Mouse (Mus musculus): ENCODE results near the gene Arhgef28. TPM values are rescaled to one million over a fixed set of nuclear protein-coding genes. Genes with fewer than 3 reads are reported as not detected.

The Arhgef28 gene
- polyA plus RNA-seq, 1 experiment from 2014 or later = 8.6 TPM

- Histone ChIP-seq H3K4me1 (ENCODE audit: control insufficient read depth, insufficient read depth, low read length) (no peaks in the 10 kb centered on the region; the same call in 1 of the 2 replicates), H3K9ac (replicated peaks; ENCODE audit: low read length) (no peak overlapping the region), H3K4me3 (ENCODE audit: low read depth, low read length) (no peak overlapping the region), H3K9me3 (replicated peaks; ENCODE audit: control insufficient read depth, low read length) (no peaks in the 10 kb centered on the region), H3K4me2 (ENCODE audit: low read depth, low read length) (no peak overlapping the region), H3K27ac (replicated peaks; ENCODE audit: low read depth, low read length) (no peak overlapping the region), H3K36me3 (replicated peaks; ENCODE audit: control insufficient read depth, insufficient read depth, low read depth, low read length) (no peaks in the 10 kb centered on the region), H3K27me3 (ENCODE audit: control insufficient read depth, insufficient read depth, low read length) (no peaks in the 10 kb centered on the region)
- WGBS = 90% methylated on average over 8 of the region's 8 CpGs
- ATAC-seq (replicated peaks; ENCODE audit: insufficient number of reproducible peaks, low FRiP score, low TSS enrichment, low read depth) (no peak), DNase-seq (ENCODE audit: low spot score) (no peak)
Measured at GRCm38 (mm10) chr13:98204371-98204770, 1.9 kb downstream of the Arhgef28 start.

DNA sequence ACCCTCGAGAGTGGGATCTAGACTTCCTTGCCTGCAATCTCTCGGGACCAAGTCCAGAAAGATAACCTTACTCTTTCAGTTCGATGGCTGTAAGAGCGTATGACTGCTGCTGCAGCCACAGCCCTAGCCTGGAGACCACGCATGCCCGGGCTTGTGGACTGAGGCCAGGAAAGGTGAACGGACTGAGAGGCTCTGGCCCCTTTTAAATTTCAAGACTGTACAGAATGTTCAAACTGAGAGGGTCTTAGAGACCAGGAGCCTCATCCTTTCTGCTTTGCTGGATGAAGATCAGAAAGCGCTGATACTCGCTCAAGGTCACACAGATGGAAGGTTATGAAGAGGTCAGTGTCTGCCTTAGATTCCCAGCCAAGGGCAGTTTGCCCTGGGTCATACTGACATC lies 4.8 kb downstream of the Arhgef28 start:
- no peak overlapping the region for H3K4me2 ChIP-seq (ENCODE audit: low read depth, low read length)
- no peaks in the 10 kb centered on the region; the same call in 1 of the 2 replicates for H3K4me1 ChIP-seq (ENCODE audit: control insufficient read depth, insufficient read depth, low read length)
- no peak for ATAC-seq (replicated peaks; ENCODE audit: insufficient number of reproducible peaks, low FRiP score, low TSS enrichment, low read depth)
- H3K27me3 ChIP-seq (ENCODE audit: control insufficient read depth, insufficient read depth, low read length) = no peaks in the 10 kb centered on the region
- H3K4me3 ChIP-seq (ENCODE audit: low read depth, low read length) = no peak overlapping the region
- H3K9me3 ChIP-seq (replicated peaks; ENCODE audit: control insufficient read depth, low read length) = no peaks in the 10 kb centered on the region
- H3K9ac ChIP-seq (replicated peaks; ENCODE audit: low read length) = no peak overlapping the region
- DNase-seq (ENCODE audit: low spot score) = no peak
- H3K36me3 ChIP-seq (replicated peaks; ENCODE audit: control insufficient read depth, insufficient read depth, low read depth, low read length) = no peaks in the 10 kb centered on the region
- H3K27ac ChIP-seq (replicated peaks; ENCODE audit: low read depth, low read length) = no peak overlapping the region
- WGBS = 54% methylated on average over 9 of the region's 9 CpGs

GRCm38 (mm10) chr13:98192596-98192995 lies 13.6 kb downstream of the Arhgef28 start:
- 78% methylated on average over 10 of the region's 10 CpGs for WGBS
- Histone ChIP-seq H3K27ac (replicated peaks; ENCODE audit: low read depth, low read length) (no peak overlapping the region), H3K4me3 (ENCODE audit: low read depth, low read length) (no peak overlapping the region), H3K9ac (replicated peaks; ENCODE audit: low read length) (no peak overlapping the region), H3K9me3 (replicated peaks; ENCODE audit: control insufficient read depth, low read length) (no peaks in the 10 kb centered on the region), H3K4me1 (ENCODE audit: control insufficient read depth, insufficient read depth, low read length) (no peaks in the 10 kb centered on the region), H3K27me3 (ENCODE audit: control insufficient read depth, insufficient read depth, low read length) (no peaks in the 10 kb centered on the region), H3K4me2 (ENCODE audit: low read depth, low read length) (no peak overlapping the region), H3K36me3 (replicated peaks; ENCODE audit: control insufficient read depth, insufficient read depth, low read depth, low read length) (no peaks in the 10 kb centered on the region)
- DNase-seq (ENCODE audit: low spot score) (no peak), ATAC-seq (replicated peaks; ENCODE audit: insufficient number of reproducible peaks, low FRiP score, low TSS enrichment, low read depth) (no peak)

GRCm38 (mm10) chr13:98188500-98188899 lies 17.7 kb downstream of the Arhgef28 start:
- H3K4me2 ChIP-seq (ENCODE audit: low read depth, low read length) = no peak overlapping the region
- H3K9ac ChIP-seq (replicated peaks; ENCODE audit: low read length) = no peak overlapping the region
- no peaks in the 10 kb centered on the region for H3K9me3 ChIP-seq (replicated peaks; ENCODE audit: control insufficient read depth, low read length)
- ATAC-seq (replicated peaks; ENCODE audit: insufficient number of reproducible peaks, low FRiP score, low TSS enrichment, low read depth) (no peak), DNase-seq (ENCODE audit: low spot score) (no peak)
- no peaks in the 10 kb centered on the region for H3K27me3 ChIP-seq (ENCODE audit: control insufficient read depth, insufficient read depth, low read length)
- no peaks in the 10 kb centered on the region for H3K36me3 ChIP-seq (replicated peaks; ENCODE audit: control insufficient read depth, insufficient read depth, low read depth, low read length)
- H3K27ac ChIP-seq (replicated peaks; ENCODE audit: low read depth, low read length) = no peak overlapping the region
- H3K4me3 ChIP-seq (ENCODE audit: low read depth, low read length) = no peak overlapping the region
- 97% methylated on average over 2 of the region's 2 CpGs for WGBS
- no peaks in the 10 kb centered on the region for H3K4me1 ChIP-seq (ENCODE audit: control insufficient read depth, insufficient read depth, low read length)

- DNase-seq (ENCODE audit: low spot score) (no peak), ATAC-seq (replicated peaks; ENCODE audit: insufficient number of reproducible peaks, low FRiP score, low TSS enrichment, low read depth) (no peak)
- Histone ChIP-seq H3K4me2 (ENCODE audit: low read depth, low read length) (no peak overlapping the region), H3K9me3 (replicated peaks; ENCODE audit: control insufficient read depth, low read length) (no peaks in the 10 kb centered on the region), H3K27me3 (ENCODE audit: control insufficient read depth, insufficient read depth, low read length) (no peaks in the 10 kb centered on the region), H3K36me3 (replicated peaks; ENCODE audit: control insufficient read depth, insufficient read depth, low read depth, low read length) (no peaks in the 10 kb centered on the region), H3K9ac (replicated peaks; ENCODE audit: low read length) (no peak overlapping the region), H3K4me3 (ENCODE audit: low read depth, low read length) (no peak overlapping the region), H3K27ac (replicated peaks; ENCODE audit: low read depth, low read length) (no peak overlapping the region), H3K4me1 (ENCODE audit: control insufficient read depth, insufficient read depth, low read length) (no peaks in the 10 kb centered on the region)
- WGBS = 98% methylated on average over 1 of the region's 1 CpGs
Measured at GRCm38 (mm10) chr13:98187904-98188303, 18.3 kb downstream of the Arhgef28 start.

DNA sequence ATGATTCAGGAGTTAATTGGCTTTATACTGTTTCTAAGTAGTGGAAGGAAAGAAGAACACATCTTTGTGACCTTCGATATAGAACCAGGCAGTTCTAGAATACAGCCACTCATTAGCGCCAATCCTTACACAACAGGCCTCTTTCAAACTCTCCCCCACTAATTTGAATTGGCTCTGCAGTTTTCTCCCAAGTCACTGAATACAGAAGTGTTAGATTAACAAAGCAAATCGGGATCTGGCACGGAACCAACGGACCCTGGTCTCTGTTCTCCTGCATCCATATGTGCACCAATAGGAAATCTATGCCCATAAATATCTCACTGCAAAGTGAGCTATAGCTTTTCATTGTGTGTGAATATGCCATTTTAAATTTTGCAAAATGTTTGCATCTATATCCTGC lies 20.1 kb downstream of the Arhgef28 start:
- WGBS = 68% methylated on average over 5 of the region's 5 CpGs
- DNase-seq (ENCODE audit: low spot score) (no peak), ATAC-seq (replicated peaks; ENCODE audit: insufficient number of reproducible peaks, low FRiP score, low TSS enrichment, low read depth) (no peak)
- H3K4me2 ChIP-seq (ENCODE audit: low read depth, low read length) = no peak overlapping the region
- no peaks in the 10 kb centered on the region for H3K9me3 ChIP-seq (replicated peaks; ENCODE audit: control insufficient read depth, low read length)
- H3K4me1 ChIP-seq (ENCODE audit: control insufficient read depth, insufficient read depth, low read length) = no peaks in the 10 kb centered on the region
- H3K9ac ChIP-seq (replicated peaks; ENCODE audit: low read length) = no peak overlapping the region
- no peaks in the 10 kb centered on the region for H3K36me3 ChIP-seq (replicated peaks; ENCODE audit: control insufficient read depth, insufficient read depth, low read depth, low read length)
- H3K27ac ChIP-seq (replicated peaks; ENCODE audit: low read depth, low read length) = no peak overlapping the region
- no peak overlapping the region for H3K4me3 ChIP-seq (ENCODE audit: low read depth, low read length)
- no peaks in the 10 kb centered on the region for H3K27me3 ChIP-seq (ENCODE audit: control insufficient read depth, insufficient read depth, low read length)

DNA sequence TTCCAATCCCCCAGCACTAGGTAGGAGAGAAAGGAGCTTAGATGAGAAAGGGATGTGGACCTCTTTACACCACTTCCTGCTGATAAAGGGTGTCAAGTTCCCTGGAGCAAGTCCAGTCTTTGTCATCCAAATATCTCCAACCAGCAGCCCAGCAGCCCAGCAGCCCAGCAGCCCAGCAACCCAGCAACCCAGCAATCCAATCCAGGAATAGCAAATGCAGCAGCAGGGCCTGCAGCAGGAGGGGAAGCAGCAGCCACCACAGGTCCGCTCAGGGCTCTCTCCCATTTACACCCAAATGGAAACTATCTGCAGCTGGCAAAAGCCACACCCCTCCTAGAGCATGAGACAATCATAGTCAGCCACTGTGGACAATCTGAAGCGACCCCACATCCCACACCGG lies 21.6 kb downstream of the Arhgef28 start:
- 32% methylated on average over 3 of the region's 3 CpGs for WGBS
- Histone ChIP-seq H3K9ac (replicated peaks; ENCODE audit: low read length) (no peak overlapping the region), H3K9me3 (replicated peaks; ENCODE audit: control insufficient read depth, low read length) (no peaks in the 10 kb centered on the region), H3K27me3 (ENCODE audit: control insufficient read depth, insufficient read depth, low read length) (no peaks in the 10 kb centered on the region), H3K4me3 (ENCODE audit: low read depth, low read length) (no peak overlapping the region), H3K27ac (replicated peaks; ENCODE audit: low read depth, low read length) (no peak overlapping the region), H3K4me1 (ENCODE audit: control insufficient read depth, insufficient read depth, low read length) (no peaks in the 10 kb centered on the region), H3K4me2 (ENCODE audit: low read depth, low read length) (no peak overlapping the region), H3K36me3 (replicated peaks; ENCODE audit: control insufficient read depth, insufficient read depth, low read depth, low read length) (no peaks in the 10 kb centered on the region)
- no peak for DNase-seq (ENCODE audit: low spot score)
- no peak for ATAC-seq (replicated peaks; ENCODE audit: insufficient number of reproducible peaks, low FRiP score, low TSS enrichment, low read depth)

- no peaks in the 10 kb centered on the region for H3K4me1 ChIP-seq (ENCODE audit: control insufficient read depth, insufficient read depth, low read length)
- ATAC-seq (replicated peaks; ENCODE audit: insufficient number of reproducible peaks, low FRiP score, low TSS enrichment, low read depth) (no peak), DNase-seq (ENCODE audit: low spot score) (no peak)
- no peaks in the 10 kb centered on the region for H3K27me3 ChIP-seq (ENCODE audit: control insufficient read depth, insufficient read depth, low read length)
- H3K36me3 ChIP-seq (replicated peaks; ENCODE audit: control insufficient read depth, insufficient read depth, low read depth, low read length) = no peaks in the 10 kb centered on the region
- H3K9ac ChIP-seq (replicated peaks; ENCODE audit: low read length) = no peak overlapping the region
- WGBS = 90% methylated on average over 21 of the region's 21 CpGs
- H3K27ac ChIP-seq (replicated peaks; ENCODE audit: low read depth, low read length) = no peak overlapping the region
- no peak overlapping the region for H3K4me3 ChIP-seq (ENCODE audit: low read depth, low read length)
- H3K4me2 ChIP-seq (ENCODE audit: low read depth, low read length) = no peak overlapping the region
- H3K9me3 ChIP-seq (replicated peaks; ENCODE audit: control insufficient read depth, low read length) = no peaks in the 10 kb centered on the region
Measured at GRCm38 (mm10) chr13:98183157-98183878, 22.9 kb downstream of the Arhgef28 start.

Measured in embryonic facial prominence, embryonic 11.5 days (tissue).